Mouse (Mus musculus): ENCODE data around the gene Dnm3. TPM values are rescaled to one million over a fixed set of nuclear protein-coding genes. Genes with fewer than 3 reads are reported as not detected.

Dnm3 gene
- polyA plus RNA-seq, 1 experiment from 2014 or later, result 1.5 TPM

GRCm38 (mm10) chr1:162020766-162021165 lies 457.1 kb downstream of the Dnm3 start:
- no peaks in the 10 kb centered on the region for H3K36me3 ChIP-seq (ENCODE audit: control insufficient read depth, insufficient read depth, low read length)
- H3K27ac ChIP-seq (ENCODE audit: low read depth, low read length), result no peak overlapping the region

DNA sequence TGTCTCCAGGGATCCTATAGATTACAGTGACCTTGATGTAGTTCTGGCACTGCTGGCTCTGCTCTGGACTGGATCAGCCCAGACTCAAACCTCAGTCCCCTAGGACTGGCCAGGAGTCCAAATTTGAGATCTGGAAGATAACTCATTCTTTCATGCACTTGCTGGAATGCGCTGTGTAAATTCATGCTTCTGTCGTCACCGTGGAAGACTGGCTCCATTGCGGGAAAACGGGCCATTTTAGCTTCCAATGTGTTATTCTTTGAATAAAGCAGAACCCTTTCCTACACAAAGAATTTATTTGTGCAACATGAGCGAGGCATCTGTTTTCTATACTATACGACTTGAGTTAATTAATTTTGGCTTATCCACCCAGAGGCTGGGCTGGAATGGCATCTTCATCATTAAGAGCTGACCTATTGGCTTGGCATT lies 457.5 kb downstream of the Dnm3 start:
- Histone ChIP-seq H3K4me1 (ENCODE audit: control insufficient read depth, insufficient read depth, low read length) (peaks cover 8% of the 10 kb centered on the region), H3K27me3 (ENCODE audit: control insufficient read depth, insufficient read depth, low read length) (no peaks in the 10 kb centered on the region), H3K9ac (ENCODE audit: low read depth, low read length) (no peak overlapping the region), H3K4me2 (no peak overlapping the region), H3K4me3 (ENCODE audit: low read depth, low read length) (no peak overlapping the region), H3K36me3 (ENCODE audit: control insufficient read depth, insufficient read depth, low read length) (no peaks in the 10 kb centered on the region), H3K27ac (ENCODE audit: low read depth, low read length) (no peak overlapping the region; the same call in 1 of the 2 replicates), H3K9me3 (replicated peaks; ENCODE audit: control insufficient read depth, low read length) (no peaks in the 10 kb centered on the region)
- WGBS (ENCODE audit: insufficient replicate concordance), result 71% methylated on average over 7 of the region's 7 CpGs
- no peak for ATAC-seq (replicated peaks; ENCODE audit: insufficient number of reproducible peaks, low FRiP score, low TSS enrichment)

More at GRCm38 (mm10) chr1:162020766-162021165, 457.1 kb downstream of the Dnm3 start:
- ATAC-seq (replicated peaks; ENCODE audit: insufficient number of reproducible peaks, low FRiP score, low TSS enrichment), result no peak
- Histone ChIP-seq H3K4me3 (ENCODE audit: low read depth, low read length) (no peak overlapping the region), H3K4me1 (ENCODE audit: control insufficient read depth, insufficient read depth, low read length) (peaks cover 8% of the 10 kb centered on the region), H3K4me2 (no peak overlapping the region), H3K9ac (ENCODE audit: low read depth, low read length) (no peak overlapping the region), H3K9me3 (replicated peaks; ENCODE audit: control insufficient read depth, low read length) (no peaks in the 10 kb centered on the region), H3K27me3 (ENCODE audit: control insufficient read depth, insufficient read depth, low read length) (no peaks in the 10 kb centered on the region)
- WGBS (ENCODE audit: insufficient replicate concordance), result 73% methylated on average over 4 of the region's 4 CpGs

- H3K4me2 ChIP-seq, result no peak overlapping the region
- ATAC-seq (replicated peaks; ENCODE audit: insufficient number of reproducible peaks, low FRiP score, low TSS enrichment), result no peak
- 68% methylated on average over 6 of the region's 6 CpGs for WGBS (ENCODE audit: insufficient replicate concordance)
- no peak overlapping the region for H3K9ac ChIP-seq (ENCODE audit: low read depth, low read length)
- H3K27me3 ChIP-seq (ENCODE audit: control insufficient read depth, insufficient read depth, low read length), result no peaks in the 10 kb centered on the region
- peak overlapping the region; percentile 86 for H3K27ac ChIP-seq (ENCODE audit: low read depth, low read length)
- H3K36me3 ChIP-seq (ENCODE audit: control insufficient read depth, insufficient read depth, low read length), result no peaks in the 10 kb centered on the region
- H3K4me1 ChIP-seq (ENCODE audit: control insufficient read depth, insufficient read depth, low read length), result peaks cover 13% of the 10 kb centered on the region
- no peaks in the 10 kb centered on the region for H3K9me3 ChIP-seq (replicated peaks; ENCODE audit: control insufficient read depth, low read length)
- H3K4me3 ChIP-seq (ENCODE audit: low read depth, low read length), result no peak overlapping the region
Measured at GRCm38 (mm10) chr1:162018601-162018977, 459.2 kb downstream of the Dnm3 start.

DNA sequence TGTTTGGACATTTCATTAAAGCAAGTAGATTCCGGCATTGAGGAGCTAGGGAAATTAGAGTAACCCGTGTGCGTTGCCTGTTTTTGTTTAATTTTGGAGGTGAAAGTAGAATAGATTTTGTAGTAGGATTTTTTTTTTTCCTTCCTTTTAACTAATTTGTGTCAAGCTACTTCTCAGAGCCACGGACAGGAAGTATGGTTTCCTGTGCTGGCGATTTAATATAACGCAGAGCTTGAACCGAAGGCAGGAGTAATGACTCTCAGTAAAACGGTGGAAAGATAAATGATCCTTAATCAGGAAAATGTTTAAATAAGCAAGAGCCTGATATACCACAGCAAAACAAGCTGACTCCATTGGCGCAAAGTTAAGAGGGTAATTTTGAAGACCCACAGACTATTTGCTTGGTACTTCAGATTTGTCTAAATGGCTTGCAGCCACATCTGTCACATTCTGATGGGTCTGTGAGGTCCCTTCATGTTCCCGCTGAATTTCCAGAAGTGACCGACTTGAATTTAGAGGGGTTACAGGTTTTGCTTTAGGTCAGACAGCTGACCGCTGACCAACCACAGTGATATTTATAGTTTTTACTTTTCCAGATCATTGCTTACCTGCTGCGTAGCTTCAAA lies 459.7 kb downstream of the Dnm3 start:
- no peaks in the 10 kb centered on the region for H3K27me3 ChIP-seq (ENCODE audit: control insufficient read depth, insufficient read depth, low read length)
- H3K4me3 ChIP-seq (ENCODE audit: low read depth, low read length), result no peak overlapping the region
- no peak overlapping the region for H3K4me2 ChIP-seq
- peaks cover 18% of the 10 kb centered on the region for H3K4me1 ChIP-seq (ENCODE audit: control insufficient read depth, insufficient read depth, low read length)
- H3K9me3 ChIP-seq (replicated peaks; ENCODE audit: control insufficient read depth, low read length), result no peaks in the 10 kb centered on the region
- H3K36me3 ChIP-seq (ENCODE audit: control insufficient read depth, insufficient read depth, low read length), result no peaks in the 10 kb centered on the region
- 44% methylated on average over 13 of the region's 13 CpGs for WGBS (ENCODE audit: insufficient replicate concordance)
- H3K27ac ChIP-seq (ENCODE audit: low read depth, low read length), result peak overlapping the region; percentile 86
- no peak for ATAC-seq (replicated peaks; ENCODE audit: insufficient number of reproducible peaks, low FRiP score, low TSS enrichment)
- no peak overlapping the region for H3K9ac ChIP-seq (ENCODE audit: low read depth, low read length)

DNA sequence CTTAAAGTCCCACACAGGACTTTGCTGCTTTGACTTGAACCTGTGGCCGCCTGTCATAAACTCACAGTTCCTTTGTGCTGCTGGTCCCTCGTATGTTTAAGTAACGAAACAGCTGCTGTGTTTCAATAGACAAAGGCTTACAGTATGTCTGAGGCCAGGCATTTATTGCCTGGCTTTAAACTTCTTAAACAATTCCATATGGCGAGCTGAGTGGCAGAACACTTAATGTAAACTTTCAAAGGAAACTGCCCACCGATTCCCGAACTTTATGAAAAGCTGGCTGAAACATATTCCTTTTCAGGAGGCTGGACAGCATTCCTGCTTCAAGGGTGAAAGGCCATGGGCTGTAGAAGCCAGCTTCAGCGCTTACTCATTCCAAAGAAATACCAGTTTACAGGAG lies 460.9 kb downstream of the Dnm3 start:
- Histone ChIP-seq H3K27ac (ENCODE audit: low read depth, low read length) (peak overlapping the region; percentile 86), H3K4me1 (ENCODE audit: control insufficient read depth, insufficient read depth, low read length) (peaks cover 18% of the 10 kb centered on the region), H3K9me3 (replicated peaks; ENCODE audit: control insufficient read depth, low read length) (no peaks in the 10 kb centered on the region), H3K4me2 (no peak overlapping the region), H3K27me3 (ENCODE audit: control insufficient read depth, insufficient read depth, low read length) (no peaks in the 10 kb centered on the region), H3K9ac (ENCODE audit: low read depth, low read length) (no peak overlapping the region), H3K4me3 (ENCODE audit: low read depth, low read length) (no peak overlapping the region), H3K36me3 (ENCODE audit: control insufficient read depth, insufficient read depth, low read length) (no peaks in the 10 kb centered on the region)
- no peak for ATAC-seq (replicated peaks; ENCODE audit: insufficient number of reproducible peaks, low FRiP score, low TSS enrichment)
- WGBS (ENCODE audit: insufficient replicate concordance), result 42% methylated on average over 7 of the region's 7 CpGs

DNA sequence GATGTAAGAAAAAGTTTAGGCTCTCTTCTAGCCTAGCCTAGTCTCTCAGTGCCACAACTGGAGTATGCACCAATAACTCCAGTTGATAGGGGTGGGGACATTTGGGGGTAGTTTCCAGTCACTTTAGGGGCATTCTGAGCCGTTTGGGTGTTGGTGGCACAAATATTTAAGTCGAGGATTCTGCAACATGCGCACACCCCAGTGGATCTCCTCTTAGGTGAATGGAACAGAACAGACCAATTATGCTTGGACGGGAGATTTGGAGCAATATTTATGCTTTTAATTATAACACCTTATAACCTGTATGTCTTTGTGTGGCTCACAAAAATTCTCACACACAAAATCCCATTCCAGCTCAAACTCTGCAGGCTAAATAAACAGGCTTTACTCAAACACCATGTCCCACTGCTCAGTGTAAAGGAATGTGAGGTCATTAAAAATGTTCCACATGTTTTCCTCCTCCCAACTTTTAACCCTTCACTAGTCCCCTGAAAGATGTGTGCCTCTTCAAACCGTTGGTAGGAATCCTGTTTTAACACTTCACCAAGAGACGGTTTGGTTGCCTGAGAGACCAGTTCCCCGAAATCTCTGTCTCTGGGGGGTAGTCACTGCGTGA lies 462.5 kb downstream of the Dnm3 start:
- Histone ChIP-seq H3K4me1 (ENCODE audit: control insufficient read depth, insufficient read depth, low read length) (peaks cover 17% of the 10 kb centered on the region), H3K36me3 (ENCODE audit: control insufficient read depth, insufficient read depth, low read length) (no peaks in the 10 kb centered on the region), H3K4me3 (ENCODE audit: low read depth, low read length) (no peak overlapping the region), H3K9ac (ENCODE audit: low read depth, low read length) (no peak overlapping the region), H3K9me3 (replicated peaks; ENCODE audit: control insufficient read depth, low read length) (no peaks in the 10 kb centered on the region), H3K27ac (ENCODE audit: low read depth, low read length) (peak overlapping the region; percentile 50; the same call in 1 of the 2 replicates), H3K27me3 (ENCODE audit: control insufficient read depth, insufficient read depth, low read length) (no peaks in the 10 kb centered on the region), H3K4me2 (no peak overlapping the region)
- no peak for ATAC-seq (replicated peaks; ENCODE audit: insufficient number of reproducible peaks, low FRiP score, low TSS enrichment)
- WGBS (ENCODE audit: insufficient replicate concordance), result 52% methylated on average over 8 of the region's 8 CpGs

DNA sequence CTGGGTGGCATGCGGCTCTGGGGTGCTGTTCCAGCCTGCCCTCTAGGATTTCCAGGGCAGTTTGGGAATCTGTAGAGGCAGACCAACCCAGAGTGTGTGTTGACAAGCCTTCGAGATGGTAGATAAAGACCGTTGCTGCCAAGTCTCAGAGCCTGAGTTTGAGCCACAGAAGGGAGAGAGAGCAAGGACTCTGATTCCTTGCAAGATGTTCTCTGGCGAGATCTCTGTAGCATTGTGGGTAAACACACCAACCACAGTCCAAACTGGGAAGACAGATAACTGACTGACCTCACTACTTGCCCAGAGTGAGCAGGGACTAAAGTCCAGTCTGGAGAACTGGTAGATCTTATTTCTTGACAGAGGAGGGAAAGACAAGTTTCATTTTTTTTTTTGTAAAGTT lies 464.3 kb downstream of the Dnm3 start:
- H3K27ac ChIP-seq (ENCODE audit: low read depth, low read length), result peak overlapping the region; percentile 38

DNA sequence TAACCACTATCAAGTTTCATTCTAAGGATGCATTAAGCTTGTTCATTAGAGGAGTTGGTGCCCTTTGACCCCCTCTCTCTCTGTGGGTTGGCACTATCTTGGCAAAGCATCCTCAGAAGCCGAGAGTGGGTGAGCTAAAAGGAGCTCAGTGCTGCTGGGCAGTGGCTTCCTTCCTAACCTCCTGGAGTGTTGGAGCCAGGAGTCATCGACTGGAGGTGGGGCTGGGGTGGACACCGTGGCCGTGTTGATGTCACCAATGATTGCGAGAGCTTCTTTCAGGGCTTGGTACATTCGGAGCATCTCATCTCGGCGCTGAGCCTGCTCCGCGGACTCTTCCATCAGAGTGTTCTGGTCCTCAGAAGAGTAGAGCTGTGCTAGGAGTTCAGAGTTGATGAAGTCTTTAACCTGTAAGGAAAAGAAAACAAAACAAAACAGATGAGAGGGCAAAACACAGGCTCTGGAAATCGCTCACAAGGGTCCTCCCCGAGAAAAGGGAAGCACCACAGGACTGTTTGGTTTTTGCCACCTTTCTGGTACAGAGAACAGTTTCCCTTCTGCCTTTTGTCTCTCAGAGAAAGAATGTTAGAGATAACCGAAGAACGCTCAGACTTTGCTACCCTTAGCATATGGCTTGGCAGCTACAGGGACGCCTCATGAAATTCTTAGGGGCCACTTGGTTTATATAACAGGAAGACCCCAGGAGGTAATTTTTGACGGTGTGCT lies 466.1 kb downstream of the Dnm3 start:
- Histone ChIP-seq H3K36me3 (ENCODE audit: control insufficient read depth, insufficient read depth, low read length) (no peaks in the 10 kb centered on the region), H3K4me1 (ENCODE audit: control insufficient read depth, insufficient read depth, low read length) (peaks cover 30% of the 10 kb centered on the region), H3K9ac (ENCODE audit: low read depth, low read length) (no peak overlapping the region), H3K4me3 (ENCODE audit: low read depth, low read length) (no peak overlapping the region), H3K27me3 (ENCODE audit: control insufficient read depth, insufficient read depth, low read length) (no peaks in the 10 kb centered on the region), H3K4me2 (peak overlapping the region; percentile 17), H3K27ac (ENCODE audit: low read depth, low read length) (peak overlapping the region; percentile 22; the same call in 1 of the 2 replicates), H3K9me3 (replicated peaks; ENCODE audit: control insufficient read depth, low read length) (no peaks in the 10 kb centered on the region)
- ATAC-seq (replicated peaks; ENCODE audit: insufficient number of reproducible peaks, low FRiP score, low TSS enrichment), result 0 out of 2 replicates have a peak, but pooled peaks have one; percentile 15
- 43% methylated on average over 16 of the region's 16 CpGs for WGBS (ENCODE audit: insufficient replicate concordance)

More for the DNA sequence above, 464.3 kb downstream of the Dnm3 start:
- WGBS (ENCODE audit: insufficient replicate concordance), result 10% methylated on average over 4 of the region's 4 CpGs
- Histone ChIP-seq H3K4me3 (ENCODE audit: low read depth, low read length) (no peak overlapping the region), H3K9ac (ENCODE audit: low read depth, low read length) (no peak overlapping the region), H3K4me2 (no peak overlapping the region), H3K4me1 (ENCODE audit: control insufficient read depth, insufficient read depth, low read length) (peaks cover 25% of the 10 kb centered on the region), H3K27me3 (ENCODE audit: control insufficient read depth, insufficient read depth, low read length) (no peaks in the 10 kb centered on the region), H3K36me3 (ENCODE audit: control insufficient read depth, insufficient read depth, low read length) (no peaks in the 10 kb centered on the region), H3K9me3 (replicated peaks; ENCODE audit: control insufficient read depth, low read length) (no peaks in the 10 kb centered on the region)
- no peak for ATAC-seq (replicated peaks; ENCODE audit: insufficient number of reproducible peaks, low FRiP score, low TSS enrichment)

Data from heart, embryonic 11.5 days (tissue).